Mouse (Mus musculus) neural tube, embryonic 10.5 days (tissue): ENCODE results near the gene Fam135a.

Source experiments
- DNase-seq: peaks from one replicate; pipeline ENCODE4 v3.0.0-alpha.2; 2017; ENCODE audit warnings: low spot score; ENCODE audit errors: extremely low spot score

Fam135a gene

GRCm38 (mm10) chr1:24099926-24100869, at the start of gene Fam135a:
TSS of gene Fam135a (minus strand) at chr1:24100341.
- peak; percentile 96 for DNase-seq

- DNase-seq, result no peak
Measured at GRCm38 (mm10) chr1:24143504-24143903, 43.4 kb upstream of the Fam135a start.

- DNase-seq, result no peak
Measured at GRCm38 (mm10) chr1:24140555-24140954, 40.4 kb upstream of the Fam135a start.

GRCm38 (mm10) chr1:24137133-24137532, 37.0 kb upstream of the Fam135a start:
- peak; percentile 68 for DNase-seq

GRCm38 (mm10) chr1:24134792-24135191, 34.7 kb upstream of the Fam135a start:
- no peak for DNase-seq

DNA sequence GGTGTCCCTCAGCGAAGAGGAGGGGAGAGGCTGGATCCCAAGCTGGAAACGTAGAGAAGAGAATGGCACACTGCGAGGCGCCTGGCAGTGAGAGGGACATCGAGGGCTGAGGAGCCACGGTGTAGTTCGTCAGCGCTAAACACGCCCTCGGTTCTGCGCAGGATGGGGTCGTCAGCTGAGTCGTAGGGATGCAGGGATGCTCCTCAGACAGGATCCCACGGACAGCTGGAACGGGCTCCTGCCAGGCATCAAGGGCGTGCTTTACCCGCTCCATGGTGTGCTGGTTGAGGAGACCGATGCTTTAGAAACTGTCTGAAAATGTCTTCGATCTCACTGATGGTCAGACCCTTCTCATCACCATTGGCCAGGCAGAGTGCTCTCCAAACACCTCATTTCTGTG, 33.7 kb upstream of the Fam135a start:
- no peak for DNase-seq

DNA sequence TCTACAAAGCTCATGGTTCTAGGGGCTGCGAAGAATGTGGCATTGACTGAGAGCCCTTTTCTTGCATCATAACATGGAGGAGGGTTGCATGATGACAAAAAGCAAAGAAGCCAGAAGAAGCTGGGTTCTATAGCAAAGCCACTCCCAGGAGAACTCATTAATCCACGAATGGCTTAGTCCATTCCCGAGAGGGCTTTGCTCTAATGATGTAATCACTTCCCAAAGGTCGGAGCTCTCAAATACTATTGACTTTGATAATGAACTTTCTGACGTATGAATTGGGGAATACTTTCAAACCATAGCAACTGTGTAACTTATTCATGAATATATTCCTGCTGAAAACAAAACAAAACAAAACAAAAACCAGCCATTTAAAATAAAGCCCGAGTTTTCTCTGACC, 27.7 kb upstream of the Fam135a start:
- no peak for DNase-seq

DNA sequence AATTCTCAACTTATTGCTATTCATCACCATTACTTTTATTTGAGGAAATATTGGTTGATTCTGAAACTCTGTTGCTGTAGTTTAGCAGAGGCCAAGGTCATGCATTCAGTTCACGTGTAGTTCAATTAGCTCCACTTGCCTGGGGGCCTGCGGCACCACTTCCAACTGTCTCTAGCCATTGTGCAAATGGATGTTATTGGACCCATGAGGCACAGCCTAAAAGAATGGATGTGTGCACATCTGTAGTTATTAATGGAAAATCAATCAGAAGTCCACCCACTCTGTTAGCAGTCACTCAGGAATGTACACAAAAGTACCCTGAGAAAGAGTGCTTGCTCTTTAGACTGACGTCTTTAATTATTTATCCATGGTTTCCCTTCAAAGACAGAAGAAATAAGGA, 24.5 kb upstream of the Fam135a start:
- DNase-seq, result no peak

- no peak for DNase-seq
Measured at GRCm38 (mm10) chr1:24122582-24122981, 22.4 kb upstream of the Fam135a start.

GRCm38 (mm10) chr1:24107971-24108773, 8.0 kb upstream of the Fam135a start:
- no peak for DNase-seq

DNA sequence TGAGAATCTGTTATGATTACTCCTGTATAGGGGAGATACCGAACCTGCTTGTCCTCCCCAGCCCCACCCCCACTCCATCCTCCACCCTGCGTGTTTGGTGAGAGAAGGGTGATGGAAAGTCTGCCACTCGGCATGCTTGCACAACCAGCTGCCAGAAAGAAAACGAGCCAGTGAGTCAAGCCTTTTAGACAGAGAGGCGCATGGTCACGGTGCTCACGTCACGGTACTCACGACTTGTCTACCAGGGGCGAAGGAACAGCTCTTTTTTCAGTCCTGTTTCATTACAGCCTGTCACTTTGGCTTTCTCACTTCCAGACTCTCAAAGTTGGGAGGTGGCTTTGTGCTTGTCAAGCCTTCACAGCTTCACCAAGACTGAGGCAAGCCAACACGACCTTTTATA, 7.2 kb upstream of the Fam135a start:
- no peak for DNase-seq

DNA sequence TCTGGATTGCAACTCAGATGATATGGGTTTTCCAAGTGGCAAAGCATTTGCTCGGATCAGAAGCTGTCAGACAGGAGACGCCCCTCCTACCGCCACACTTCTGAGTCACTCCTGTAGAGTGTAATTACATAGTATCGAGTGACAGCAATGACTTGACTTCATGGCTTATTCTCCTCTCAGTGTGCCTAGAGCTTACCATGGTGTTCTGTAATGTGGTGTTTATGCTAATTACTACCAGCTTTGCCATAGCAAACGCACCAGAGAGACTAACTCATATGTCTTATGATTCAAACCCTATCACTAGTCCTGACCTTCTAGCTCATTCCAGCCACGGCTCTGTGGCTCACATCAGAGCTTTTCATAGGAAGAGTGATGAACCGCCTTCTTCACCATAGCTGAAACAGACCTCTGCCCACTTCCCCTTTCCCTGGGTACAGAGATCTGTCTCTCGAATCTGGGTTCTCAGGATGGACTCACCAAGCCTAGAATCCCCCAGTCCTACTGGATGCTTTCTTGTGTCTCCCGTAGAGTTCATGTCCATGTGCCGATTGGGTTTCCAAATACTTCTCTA, 2.5 kb upstream of the Fam135a start:
- DNase-seq, result no peak

DNA sequence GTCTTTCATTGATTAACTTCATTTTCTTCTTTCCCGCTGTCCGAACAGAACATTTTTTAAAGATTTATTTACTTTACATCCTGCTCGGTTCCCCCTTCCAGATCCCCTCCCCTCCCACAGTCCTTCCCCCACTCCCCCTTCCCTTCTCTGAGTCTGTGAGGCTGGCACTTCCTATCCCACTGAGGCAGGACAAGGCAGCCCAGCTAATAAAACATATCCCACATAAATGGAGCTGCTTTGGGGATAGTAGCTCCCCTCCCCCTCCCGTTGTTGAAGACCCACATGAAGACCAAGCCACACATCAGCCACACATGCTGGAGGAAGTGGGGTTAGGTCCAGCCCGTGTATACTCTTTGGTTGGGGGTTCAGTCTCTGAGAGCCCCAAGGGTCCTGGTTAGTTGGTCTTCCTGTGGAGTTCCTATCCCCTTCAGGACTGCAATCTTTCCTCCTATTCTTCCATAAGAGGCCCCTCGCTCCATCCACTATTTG, 773 bp upstream of the Fam135a start:
- peak; percentile 18 for DNase-seq

GRCm38 (mm10) chr1:24099541-24099925, 608 bp downstream of the Fam135a start:
- DNase-seq, result peak; percentile 78

DNA sequence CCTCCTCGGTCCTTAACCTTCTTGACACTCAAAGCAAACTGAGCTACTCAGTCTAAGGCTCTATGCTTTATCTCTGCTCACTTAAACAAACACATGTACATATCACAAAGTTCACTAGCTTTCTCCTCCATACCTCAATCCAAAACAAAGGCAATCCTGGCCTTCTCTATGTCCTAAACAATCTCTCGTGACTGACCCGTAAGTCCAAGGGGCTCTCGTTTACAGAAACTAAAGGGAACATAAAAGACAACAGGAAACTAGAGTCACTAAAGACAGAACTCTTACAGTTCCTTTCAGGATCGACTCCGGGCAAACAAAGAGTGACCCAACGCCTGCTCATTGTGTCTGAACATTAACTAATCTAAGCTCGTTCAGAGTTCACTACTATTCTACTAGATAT, 2.6 kb downstream of the Fam135a start:
- no peak for DNase-seq

GRCm38 (mm10) chr1:24092414-24092813, 7.7 kb downstream of the Fam135a start:
- no peak for DNase-seq

DNA sequence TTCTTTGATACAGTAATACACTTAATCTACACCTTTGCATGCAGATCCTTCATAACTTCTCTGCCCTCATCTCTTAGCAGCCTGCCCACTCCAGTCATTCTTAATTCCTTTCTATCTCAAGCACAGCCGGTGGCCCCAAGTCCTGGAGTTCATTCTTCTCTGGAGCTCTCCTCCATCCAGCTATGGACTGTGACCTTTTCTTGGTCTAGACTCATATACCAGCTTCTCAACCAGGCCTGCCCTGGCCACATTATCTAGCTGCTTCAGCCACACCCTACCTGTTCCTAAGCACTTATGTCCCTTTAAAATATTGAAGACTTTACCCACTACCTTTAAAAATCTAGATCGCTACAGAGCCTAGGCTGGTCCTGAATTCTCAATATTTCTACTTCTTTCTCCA, 9.5 kb downstream of the Fam135a start:
- no peak for DNase-seq

- no peak for DNase-seq
Measured at GRCm38 (mm10) chr1:24090094-24090493, 10.0 kb downstream of the Fam135a start.

GRCm38 (mm10) chr1:24086176-24086575, 14.0 kb downstream of the Fam135a start:
- DNase-seq, result no peak

DNA sequence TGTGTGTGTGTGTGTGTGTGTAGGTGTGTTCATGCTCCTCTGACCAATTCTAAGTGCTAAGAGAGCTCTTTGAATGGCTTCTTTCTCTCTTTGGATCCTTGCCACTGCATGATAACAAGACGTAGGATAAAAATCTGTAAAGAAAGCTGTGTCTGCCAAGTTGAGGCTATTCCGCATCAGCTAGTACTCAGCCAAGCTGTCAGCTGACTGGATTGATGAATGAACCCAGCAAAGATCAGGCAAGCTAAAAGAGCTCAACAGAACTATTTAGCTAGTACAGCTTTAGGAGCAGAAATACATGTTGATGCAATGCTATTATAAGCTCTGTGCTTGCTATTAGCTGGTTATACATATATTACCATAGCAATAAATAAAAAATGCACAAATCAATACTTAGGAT, 25.7 kb downstream of the Fam135a start:
- no peak for DNase-seq

- no peak for DNase-seq
Measured at GRCm38 (mm10) chr1:24073386-24074248, 26.5 kb downstream of the Fam135a start.
